Mouse (Mus musculus): ENCODE data around the gene Icmt. TPM values are rescaled to one million over a fixed set of nuclear protein-coding genes. Genes with fewer than 3 reads are reported as not detected.

The Icmt gene
- polyA plus RNA-seq, 1 experiment = 30.8 TPM

- H3K4me3 ChIP-seq = no peak overlapping the region
- no peak for TF ChIP-seq TCF12 (IDR thresholded peaks at IDR 0.05; ENCODE audit: insufficient read depth, poor library complexity, severe bottlenecking)
- TF ChIP-seq SRF (IDR thresholded peaks at IDR 0.05; ENCODE audit: control insufficient read depth, insufficient read length, low read depth) = no peak
- no peak for TF ChIP-seq REST (IDR thresholded peaks at IDR 0.05; ENCODE audit: insufficient read depth, insufficient read length)
- no peak for TF ChIP-seq POLR2A (IDR thresholded peaks at IDR 0.05; ENCODE audit: insufficient read length, low read depth)
- no peak for TF ChIP-seq TCF3 (IDR thresholded peaks at IDR 0.05; ENCODE audit: insufficient read length, low read depth)
- TF ChIP-seq MAX (IDR thresholded peaks at IDR 0.05; ENCODE audit: low read depth) = no peak
- no peak for TF ChIP-seq POLR2AphosphoS2 (IDR thresholded peaks at IDR 0.05; ENCODE audit: insufficient read length, low read depth)
- TF ChIP-seq CEBPB (IDR thresholded peaks at IDR 0.05; ENCODE audit: insufficient read depth, poor library complexity, severe bottlenecking) = no peak
- no peak for TF ChIP-seq MYOG (IDR thresholded peaks at IDR 0.05; ENCODE audit: control insufficient read depth in 1 of 3, insufficient read depth in 1 of 3, insufficient read length in 2 of 3, low read depth in 2 of 3)
- no peak for TF ChIP-seq MYOD1 (IDR thresholded peaks at IDR 0.05; ENCODE audit: control insufficient read depth in 1 of 3, insufficient read length in 2 of 3, low read depth in 2 of 3)
- no peak for TF ChIP-seq USF1 (IDR thresholded peaks at IDR 0.05; ENCODE audit: low read depth)
These were observed 26.4 kb upstream of the Icmt start for GRCm38 (mm10) chr4:152270599-152270998.

GRCm38 (mm10) chr4:152271334-152271733 is 25.7 kb upstream of the Icmt start:
- no peak for TF ChIP-seq POLR2AphosphoS2 (IDR thresholded peaks at IDR 0.05; ENCODE audit: insufficient read length, low read depth)
- no peak for TF ChIP-seq REST (IDR thresholded peaks at IDR 0.05; ENCODE audit: insufficient read depth, insufficient read length)
- TF ChIP-seq TCF12 (IDR thresholded peaks at IDR 0.05; ENCODE audit: insufficient read depth, poor library complexity, severe bottlenecking) = no peak
- no peak for TF ChIP-seq CEBPB (IDR thresholded peaks at IDR 0.05; ENCODE audit: insufficient read depth, poor library complexity, severe bottlenecking)
- TF ChIP-seq E2F4 (IDR thresholded peaks at IDR 0.05; ENCODE audit: insufficient read depth) = no peak
- no peak for TF ChIP-seq MYOG (IDR thresholded peaks at IDR 0.05; ENCODE audit: control insufficient read depth in 1 of 3, insufficient read depth in 1 of 3, insufficient read length in 2 of 3, low read depth in 2 of 3)
- TF ChIP-seq MAX (IDR thresholded peaks at IDR 0.05; ENCODE audit: low read depth) = no peak
- no peak for TF ChIP-seq SRF (IDR thresholded peaks at IDR 0.05; ENCODE audit: control insufficient read depth, insufficient read length, low read depth)
- TF ChIP-seq MYOD1 (IDR thresholded peaks at IDR 0.05; ENCODE audit: control insufficient read depth in 1 of 3, insufficient read length in 2 of 3, low read depth in 2 of 3) = no peak
- no peak for TF ChIP-seq USF1 (IDR thresholded peaks at IDR 0.05; ENCODE audit: low read depth)
- no peak for TF ChIP-seq POLR2A (IDR thresholded peaks at IDR 0.05; ENCODE audit: insufficient read length, low read depth)
- no peak for TF ChIP-seq TCF3 (IDR thresholded peaks at IDR 0.05; ENCODE audit: insufficient read length, low read depth)
- H3ac ChIP-seq (ENCODE audit: control insufficient read depth, insufficient read length) = no peak overlapping the region
- H3K4me2 ChIP-seq (ENCODE audit: low read depth) = no peak overlapping the region
- no peak overlapping the region for H3K4me3 ChIP-seq
- no peaks in the 10 kb centered on the region for H3K36me3 ChIP-seq (ENCODE audit: control insufficient read depth, insufficient read depth)
- no peaks in the 10 kb centered on the region for H3K79me2 ChIP-seq (ENCODE audit: control insufficient read depth, insufficient read depth)
- H3K27me3 ChIP-seq (ENCODE audit: control insufficient read depth, insufficient read depth, insufficient read length) = no peaks in the 10 kb centered on the region

More at GRCm38 (mm10) chr4:152270599-152270998, 26.4 kb upstream of the Icmt start:
- no peaks in the 10 kb centered on the region for H3K36me3 ChIP-seq (ENCODE audit: control insufficient read depth, insufficient read depth)
- H3K4me2 ChIP-seq (ENCODE audit: low read depth) = no peak overlapping the region
- H3K27me3 ChIP-seq (ENCODE audit: control insufficient read depth, insufficient read depth, insufficient read length) = no peaks in the 10 kb centered on the region
- no peaks in the 10 kb centered on the region for H3K79me2 ChIP-seq (ENCODE audit: control insufficient read depth, insufficient read depth)
- no peak overlapping the region for H3ac ChIP-seq (ENCODE audit: control insufficient read depth, insufficient read length)

DNA sequence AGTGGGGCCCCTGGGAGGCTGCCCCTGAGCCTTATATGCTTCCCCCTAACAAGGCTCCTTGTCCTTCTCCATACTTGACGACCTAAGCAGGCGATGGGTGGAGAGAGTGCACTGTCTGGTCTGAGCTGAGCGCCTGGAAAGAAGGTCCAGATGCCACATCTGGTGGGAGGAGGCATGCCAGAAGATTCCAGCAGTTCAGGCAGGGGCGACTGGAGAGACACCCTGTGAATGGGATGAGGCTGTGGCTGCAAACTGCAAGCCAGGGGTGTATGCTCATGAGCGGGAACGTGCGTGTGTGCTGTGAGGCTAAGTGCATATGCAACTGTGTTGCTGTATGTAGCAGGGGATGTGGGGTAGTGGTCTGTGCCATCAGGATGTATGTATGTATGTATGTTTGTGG is 25.0 kb upstream of the Icmt start:
- Histone ChIP-seq H3K4me3 (no peak overlapping the region), H3K4me2 (ENCODE audit: low read depth) (no peak overlapping the region), H3K36me3 (ENCODE audit: control insufficient read depth, insufficient read depth) (no peaks in the 10 kb centered on the region), H3K79me2 (ENCODE audit: control insufficient read depth, insufficient read depth) (no peaks in the 10 kb centered on the region), H3K27me3 (ENCODE audit: control insufficient read depth, insufficient read depth, insufficient read length) (no peaks in the 10 kb centered on the region), H3ac (ENCODE audit: control insufficient read depth, insufficient read length) (no peak overlapping the region)
- TF ChIP-seq E2F4 (IDR thresholded peaks at IDR 0.05; ENCODE audit: insufficient read depth) = no peak
- no peak for TF ChIP-seq MYOD1 (IDR thresholded peaks at IDR 0.05; ENCODE audit: control insufficient read depth in 1 of 3, insufficient read length in 2 of 3, low read depth in 2 of 3)
- TF ChIP-seq POLR2AphosphoS2 (IDR thresholded peaks at IDR 0.05; ENCODE audit: insufficient read length, low read depth) = no peak
- no peak for TF ChIP-seq SRF (IDR thresholded peaks at IDR 0.05; ENCODE audit: control insufficient read depth, insufficient read length, low read depth)
- TF ChIP-seq TCF12 (IDR thresholded peaks at IDR 0.05; ENCODE audit: insufficient read depth, poor library complexity, severe bottlenecking) = no peak
- no peak for TF ChIP-seq TCF3 (IDR thresholded peaks at IDR 0.05; ENCODE audit: insufficient read length, low read depth)
- no peak for TF ChIP-seq USF1 (IDR thresholded peaks at IDR 0.05; ENCODE audit: low read depth)
- TF ChIP-seq MAX (IDR thresholded peaks at IDR 0.05; ENCODE audit: low read depth) = no peak

DNA sequence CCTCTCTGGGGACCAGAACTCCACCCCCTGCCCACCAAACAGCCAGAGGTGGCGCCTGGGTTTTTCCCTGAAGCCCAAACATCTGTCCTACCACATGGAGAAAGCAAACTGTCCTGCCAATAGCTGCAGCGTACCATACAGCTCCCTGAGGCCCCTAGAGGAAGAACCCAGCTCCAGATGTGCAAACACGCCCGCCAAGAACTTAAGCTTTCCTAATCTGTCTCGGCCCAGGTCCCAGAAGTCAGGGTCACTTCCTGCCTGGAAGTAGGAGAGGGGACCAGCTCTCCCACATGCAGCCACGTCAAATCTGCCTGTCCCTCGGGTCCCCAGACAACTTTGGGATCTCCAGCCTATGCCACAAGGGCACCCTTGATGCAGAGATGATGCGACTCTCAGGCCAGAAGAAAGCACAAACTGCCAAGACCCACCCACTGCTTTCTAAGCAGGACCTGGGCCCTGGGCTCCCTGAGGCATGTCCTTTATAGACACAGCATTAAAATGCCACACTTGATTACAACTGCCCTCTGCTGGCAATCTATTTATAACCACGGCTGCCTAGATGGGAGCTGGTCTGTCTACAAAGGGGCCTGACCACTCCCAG is 24.5 kb upstream of the Icmt start:
- peak overlapping the region; percentile 18 for H3K4me2 ChIP-seq (ENCODE audit: low read depth)
- H3K36me3 ChIP-seq (ENCODE audit: control insufficient read depth, insufficient read depth) = no peaks in the 10 kb centered on the region

More for the DNA sequence above, 24.5 kb upstream of the Icmt start:
- TF ChIP-seq POLR2AphosphoS2 (IDR thresholded peaks at IDR 0.05; ENCODE audit: insufficient read length, low read depth) (no peak), REST (IDR thresholded peaks at IDR 0.05; ENCODE audit: insufficient read depth, insufficient read length) (no peak), TCF12 (IDR thresholded peaks at IDR 0.05; ENCODE audit: insufficient read depth, poor library complexity, severe bottlenecking) (no peak), MYOD1 (IDR thresholded peaks at IDR 0.05; ENCODE audit: control insufficient read depth in 1 of 3, insufficient read length in 2 of 3, low read depth in 2 of 3) (no peak), POLR2A (IDR thresholded peaks at IDR 0.05; ENCODE audit: insufficient read length, low read depth) (no peak), MYOG (IDR thresholded peaks at IDR 0.05; ENCODE audit: control insufficient read depth in 1 of 3, insufficient read depth in 1 of 3, insufficient read length in 2 of 3, low read depth in 2 of 3) (no peak), TCF3 (IDR thresholded peaks at IDR 0.05; ENCODE audit: insufficient read length, low read depth) (no peak), CEBPB (IDR thresholded peaks at IDR 0.05; ENCODE audit: insufficient read depth, poor library complexity, severe bottlenecking) (no peak), E2F4 (IDR thresholded peaks at IDR 0.05; ENCODE audit: insufficient read depth) (no peak), MAX (IDR thresholded peaks at IDR 0.05; ENCODE audit: low read depth) (no peak), USF1 (IDR thresholded peaks at IDR 0.05; ENCODE audit: low read depth) (no peak), SRF (IDR thresholded peaks at IDR 0.05; ENCODE audit: control insufficient read depth, insufficient read length, low read depth) (no peak)
- Histone ChIP-seq H3K27me3 (ENCODE audit: control insufficient read depth, insufficient read depth, insufficient read length) (no peaks in the 10 kb centered on the region), H3ac (ENCODE audit: control insufficient read depth, insufficient read length) (no peak overlapping the region), H3K4me3 (no peak overlapping the region), H3K79me2 (ENCODE audit: control insufficient read depth, insufficient read depth) (no peaks in the 10 kb centered on the region)

Data from myocyte (in vitro differentiated cells).